8 mouse cellular contexts compared by ENCODE assay signal in genomic region chr19:23972881-23973649, GRCm38 (mm10). TPM values are rescaled to one million over a fixed set of nuclear protein-coding genes. Genes with fewer than 3 reads are reported as not detected.
A peak's percentile ranks its signal among the peaks of the same experiment; 100 is the strongest.
DNase-seq lines count a peak whose midpoint lies in the region; ATAC-seq and TF ChIP-seq lines count a peak whose summit lies in the region.

No protein-coding gene starts in this region.

- WGBS in heart, postnatal 0 days: 32% methylated on average over 16 of the region's 16 CpGs
- 51% methylated on average over 16 of the region's 16 CpGs for WGBS in lung, adult 2 months

- TF ChIP-seq POLR2A in lung, adult 2 months (IDR thresholded peaks at IDR 0.05; ENCODE audit: borderline replicate concordance, extremely low read depth, low read depth, low read length): no peak

- 0 out of 2 replicates have a peak, but pooled peaks have one; percentile 16 for TF ChIP-seq CTCF in heart, postnatal 0 days (IDR thresholded peaks at IDR 0.05; ENCODE audit: low read depth)
- TF ChIP-seq CTCF in lung, adult 2 months (IDR thresholded peaks at IDR 0.05; ENCODE audit: insufficient read depth, low read length): no peak

- H3K36me3 ChIP-seq in heart, postnatal 0 days (replicated peaks; ENCODE audit: control insufficient read depth, insufficient read depth, low read length): peaks cover 32% of the 10 kb centered on the region

- H3K4me2 ChIP-seq in heart, postnatal 0 days (ENCODE audit: low read depth, low read length): no peak overlapping the region

- peak overlapping the region; percentile 93 for H3K27ac ChIP-seq in heart, postnatal 0 days (ENCODE audit: low read depth)

- H3K9ac ChIP-seq in heart, postnatal 0 days (replicated peaks; ENCODE audit: low read depth, low read length): peak overlapping the region; percentile 39

- H3K27me3 ChIP-seq in heart, postnatal 0 days (ENCODE audit: control insufficient read depth, insufficient read depth, low read length): no peaks in the 10 kb centered on the region

- no peak overlapping the region for H3K4me3 ChIP-seq in heart, postnatal 0 days (ENCODE audit: low read depth, low read length)
- H3K4me3 ChIP-seq in lung, adult 2 months (replicated peaks; ENCODE audit: extremely low read depth, low read depth, low read length): no peak overlapping the region

- H3K9me3 ChIP-seq in heart, postnatal 0 days (replicated peaks; ENCODE audit: control insufficient read depth, low read length): no peaks in the 10 kb centered on the region

- peak; percentile 68 for DNase-seq in ovary, adult 18-20 months (ENCODE audit: low spot score)
- no peak for DNase-seq in ovary, postnatal 10 days (ENCODE audit: low spot score)
- DNase-seq in fibroblast of lung, adult 2 months (ENCODE audit: low read depth): peak; percentile 69
- peak; percentile 97 for DNase-seq in heart, postnatal 0 days (ENCODE audit: low spot score)
- peak; percentile 48 for DNase-seq in lung, adult 2 months
- DNase-seq in layer of hippocampus, postnatal 25 days (ENCODE audit: extremely low spot score in 1 of 2, low spot score in 1 of 2): no peak
- no peak for DNase-seq in natural killer cell, adult 2 months (ENCODE audit: low spot score in 2 of 2)
- no peak for DNase-seq in right cerebral cortex, postnatal 14 days

- no peak for TF ChIP-seq EP300 in heart, postnatal 0 days (IDR thresholded peaks at IDR 0.05; ENCODE audit: low read depth)

- peak; percentile 88 for ATAC-seq in heart, postnatal 0 days (ENCODE audit: insufficient read depth, low read depth)

- H3K4me1 ChIP-seq in heart, postnatal 0 days (ENCODE audit: control insufficient read depth, insufficient read depth): peaks cover 35% of the 10 kb centered on the region
- H3K4me1 ChIP-seq in lung, adult 2 months (ENCODE audit: control insufficient read depth, insufficient read depth, low read length): peaks cover 9% of the 10 kb centered on the region; the same call in 1 of the 2 replicates

RNA-seq across cellular contexts. Expression of gene Fam189a2, which starts 57.8 kb away (rescaled TPM):
- 98.9 and 100 TPM in 2 replicates for total RNA-seq in heart, postnatal 0 days (2014; rRNA removed; ENCODE audit: low replicate concordance)
- polyA plus RNA-seq in heart, postnatal 0 days (2015; fragmentation: Nextera tagmentation; extraction: Ambion mirVana): 7.7 and 8.3 TPM in 2 replicates
- polyA plus RNA-seq in lung, adult 2 months (2012; rRNA removed): 106 and 145 TPM in 2 replicates
- 1 to 10 TPM; 8.8 to 9.4 TPM for total RNA-seq in layer of hippocampus, postnatal 25 days (2021)

Comparison
In these comparisons a context has a peak if more than half of its experiments do, and no peak if none do; other contexts are left out.
1. DNase-seq: peak in ovary, adult 18-20 months (single experiment), fibroblast of lung, adult 2 months (single experiment), heart, postnatal 0 days (single experiment) and lung, adult 2 months (single experiment); none in ovary, postnatal 10 days (single experiment), layer of hippocampus, postnatal 25 days (0 of 2), natural killer cell, adult 2 months (0 of 2) and right cerebral cortex, postnatal 14 days (single experiment).